Mouse (Mus musculus): ENCODE data around the gene Mrps18b. TPM values are rescaled to one million over a fixed set of nuclear protein-coding genes. Genes with fewer than 3 reads are reported as not detected.

Gene Mrps18b
- polyA plus RNA-seq, 1 experiment from 2014 or later, result 89.1 TPM

DNA sequence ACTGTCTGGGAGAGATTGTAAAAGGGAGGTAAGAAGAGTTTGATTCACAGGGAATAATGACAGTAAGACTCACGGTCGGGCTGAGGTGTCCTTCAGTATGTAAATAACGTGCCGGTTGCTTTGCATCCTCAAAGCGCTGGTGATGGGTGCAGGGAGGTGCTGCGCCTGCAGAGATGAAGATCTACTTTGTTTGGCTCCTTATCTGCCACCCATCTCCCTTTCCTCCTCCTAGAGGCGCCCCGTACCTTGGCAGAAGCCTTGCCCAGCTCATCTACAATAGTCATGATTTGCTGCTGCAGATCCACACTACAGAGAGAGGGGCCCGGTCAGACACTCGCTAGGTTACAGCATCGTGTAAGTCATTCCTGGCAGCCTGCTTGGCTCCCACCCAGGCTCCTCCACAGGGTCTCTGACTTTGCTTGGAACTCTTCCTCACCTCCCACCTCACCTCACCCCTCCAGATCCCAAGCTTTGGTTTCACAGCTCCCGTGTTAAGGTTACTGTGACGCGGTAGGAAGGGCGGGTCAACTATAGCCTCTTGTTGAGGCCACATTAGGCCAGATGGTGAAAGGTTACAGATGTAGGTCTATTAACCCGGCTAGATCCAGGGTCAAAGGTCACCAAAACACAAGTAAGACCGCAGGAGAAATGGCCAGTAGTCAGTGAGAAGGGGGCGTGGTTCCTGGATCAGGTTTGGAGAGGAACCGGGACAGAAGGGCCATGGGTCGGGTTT lies 6.8 kb downstream of the Mrps18b start:
- Histone ChIP-seq H3K4me2 (peak overlapping the region; percentile 71), H3K27me3 (ENCODE audit: insufficient read depth, low read length) (no peaks in the 10 kb centered on the region), H3K4me1 (ENCODE audit: insufficient read depth) (peaks cover 5% of the 10 kb centered on the region; the same call in 1 of the 2 replicates), H3K27ac (ENCODE audit: low read depth) (peak overlapping the region; percentile 73; the same call in 1 of the 2 replicates), H3K9me3 (ENCODE audit: low read depth, low read length) (no peaks in the 10 kb centered on the region), H3K36me3 (ENCODE audit: insufficient read depth) (peaks cover 66% of the 10 kb centered on the region), H3K4me3 (ENCODE audit: low read depth, low read length) (peak overlapping the region; percentile 70), H3K9ac (peak overlapping the region; percentile 73)
- 14% methylated on average over 20 of the region's 20 CpGs for WGBS
- no peak for TF ChIP-seq CTCF (IDR thresholded peaks at IDR 0.05; ENCODE audit: low read depth)
- DNase-seq (no peak), ATAC-seq (ENCODE audit: insufficient read depth) (peak; percentile 23)

DNA sequence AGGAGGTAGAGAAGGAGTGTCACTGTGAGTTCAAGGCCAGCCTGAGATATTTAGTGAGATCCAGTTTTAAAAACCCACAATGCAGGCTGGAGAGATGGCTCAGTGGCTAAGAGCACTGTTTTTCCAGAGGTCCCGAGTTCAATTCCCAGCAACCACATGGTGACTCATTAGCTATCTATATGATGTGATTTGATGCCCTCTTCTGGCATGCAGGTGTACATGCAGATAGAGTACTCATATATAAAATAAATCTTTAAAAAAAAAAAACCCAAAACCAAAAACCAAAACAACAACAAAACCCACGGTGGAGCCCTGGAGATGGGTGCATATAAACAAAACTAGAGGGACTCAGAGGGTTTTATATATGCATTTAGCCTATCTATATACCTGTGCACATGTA lies 8.6 kb downstream of the Mrps18b start:
- peak; percentile 31 for TF ChIP-seq CTCF (IDR thresholded peaks at IDR 0.05; ENCODE audit: low read depth)
- DNase-seq (no peak), ATAC-seq (ENCODE audit: insufficient read depth) (no peak)
- H3K4me2 ChIP-seq, result no peak overlapping the region
- H3K36me3 ChIP-seq (ENCODE audit: insufficient read depth), result peaks cover 66% of the 10 kb centered on the region
- H3K27me3 ChIP-seq (ENCODE audit: insufficient read depth, low read length), result no peaks in the 10 kb centered on the region
- peaks cover 5% of the 10 kb centered on the region; the same call in 1 of the 2 replicates for H3K4me1 ChIP-seq (ENCODE audit: insufficient read depth)
- H3K4me3 ChIP-seq (ENCODE audit: low read depth, low read length), result no peak overlapping the region
- WGBS, result 70% methylated on average over 2 of the region's 2 CpGs
- H3K9ac ChIP-seq, result no peak overlapping the region
- H3K9me3 ChIP-seq (ENCODE audit: low read depth, low read length), result no peaks in the 10 kb centered on the region
- no peak overlapping the region for H3K27ac ChIP-seq (ENCODE audit: low read depth)

GRCm38 (mm10) chr17:35905587-35905986 lies 10.6 kb downstream of the Mrps18b start:
- Histone ChIP-seq H3K4me3 (ENCODE audit: low read depth, low read length) (no peak overlapping the region), H3K27me3 (ENCODE audit: insufficient read depth, low read length) (no peaks in the 10 kb centered on the region), H3K4me2 (no peak overlapping the region), H3K4me1 (ENCODE audit: insufficient read depth) (peaks cover 5% of the 10 kb centered on the region; the same call in 1 of the 2 replicates), H3K36me3 (ENCODE audit: insufficient read depth) (peaks cover 57% of the 10 kb centered on the region), H3K9ac (no peak overlapping the region), H3K9me3 (ENCODE audit: low read depth, low read length) (no peaks in the 10 kb centered on the region), H3K27ac (ENCODE audit: low read depth) (no peak overlapping the region)
- ATAC-seq (ENCODE audit: insufficient read depth) (no peak), DNase-seq (no peak)
- 91% methylated on average over 1 of the region's 1 CpGs for WGBS
- TF ChIP-seq CTCF (IDR thresholded peaks at IDR 0.05; ENCODE audit: low read depth), result no peak

GRCm38 (mm10) chr17:35903992-35904355 lies 12.2 kb downstream of the Mrps18b start:
- ATAC-seq (ENCODE audit: insufficient read depth) (no peak), DNase-seq (no peak)
- Histone ChIP-seq H3K9me3 (ENCODE audit: low read depth, low read length) (no peaks in the 10 kb centered on the region), H3K9ac (no peak overlapping the region), H3K4me2 (no peak overlapping the region), H3K27ac (ENCODE audit: low read depth) (no peak overlapping the region), H3K4me1 (ENCODE audit: insufficient read depth) (peaks cover 2% of the 10 kb centered on the region; the same call in 1 of the 2 replicates), H3K27me3 (ENCODE audit: insufficient read depth, low read length) (no peaks in the 10 kb centered on the region), H3K36me3 (ENCODE audit: insufficient read depth) (peaks cover 72% of the 10 kb centered on the region), H3K4me3 (ENCODE audit: low read depth, low read length) (no peak overlapping the region)
- no peak for TF ChIP-seq CTCF (IDR thresholded peaks at IDR 0.05; ENCODE audit: low read depth)
- WGBS, result 74% methylated on average over 4 of the region's 4 CpGs

DNA sequence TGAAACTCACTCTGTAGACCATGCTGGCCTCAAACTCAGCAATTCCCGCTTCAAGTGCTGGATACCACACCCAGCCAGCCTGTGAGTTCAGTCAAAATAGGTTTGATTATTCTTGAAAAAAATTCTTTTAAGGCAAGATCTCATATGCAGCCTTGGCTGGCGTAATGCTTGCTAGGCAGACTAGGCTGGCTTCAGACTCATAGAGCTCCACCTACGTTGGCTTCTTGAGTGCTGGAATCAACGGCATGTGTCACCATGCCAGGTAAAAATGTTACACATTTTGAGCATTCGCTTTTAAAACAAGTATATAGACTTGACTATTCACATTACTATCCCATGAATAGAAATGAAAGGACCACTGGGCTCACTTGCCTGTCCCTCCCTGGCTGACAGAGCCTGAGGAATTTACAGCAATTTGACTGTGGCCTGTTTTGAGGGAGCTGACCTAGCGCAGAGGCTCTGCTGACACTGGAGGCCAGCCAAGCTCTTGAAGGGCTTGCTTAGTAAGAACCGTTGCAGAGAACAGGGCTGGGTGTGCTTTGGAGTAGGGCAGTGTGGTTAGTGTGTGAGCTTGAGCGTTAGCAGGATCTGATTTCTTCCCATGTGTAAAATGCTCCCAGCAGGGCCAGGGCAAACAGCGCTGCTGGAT lies 12.7 kb downstream of the Mrps18b start:
- peaks cover 70% of the 10 kb centered on the region for H3K36me3 ChIP-seq (ENCODE audit: insufficient read depth)

GRCm38 (mm10) chr17:35900636-35901035 lies 15.6 kb downstream of the Mrps18b start:
- no peak overlapping the region for H3K4me3 ChIP-seq (ENCODE audit: low read depth, low read length)
- H3K36me3 ChIP-seq (ENCODE audit: insufficient read depth), result peaks cover 51% of the 10 kb centered on the region
- H3K27me3 ChIP-seq (ENCODE audit: insufficient read depth, low read length), result no peaks in the 10 kb centered on the region

More for the DNA sequence above, 12.7 kb downstream of the Mrps18b start:
- 87% methylated on average over 9 of the region's 9 CpGs for WGBS
- no peak overlapping the region for H3K27ac ChIP-seq (ENCODE audit: low read depth)
- no peak overlapping the region for H3K9ac ChIP-seq
- DNase-seq (peak; percentile 17), ATAC-seq (ENCODE audit: insufficient read depth) (no peak)
- no peaks in the 10 kb centered on the region for H3K27me3 ChIP-seq (ENCODE audit: insufficient read depth, low read length)
- TF ChIP-seq CTCF (IDR thresholded peaks at IDR 0.05; ENCODE audit: low read depth), result no peak
- no peak overlapping the region for H3K4me3 ChIP-seq (ENCODE audit: low read depth, low read length)
- no peaks in the 10 kb centered on the region for H3K4me1 ChIP-seq (ENCODE audit: insufficient read depth)
- H3K9me3 ChIP-seq (ENCODE audit: low read depth, low read length), result no peaks in the 10 kb centered on the region
- H3K4me2 ChIP-seq, result no peak overlapping the region

More at GRCm38 (mm10) chr17:35900636-35901035, 15.6 kb downstream of the Mrps18b start:
- Histone ChIP-seq H3K9ac (no peak overlapping the region), H3K4me1 (ENCODE audit: insufficient read depth) (no peaks in the 10 kb centered on the region), H3K9me3 (ENCODE audit: low read depth, low read length) (no peaks in the 10 kb centered on the region), H3K27ac (ENCODE audit: low read depth) (no peak overlapping the region), H3K4me2 (no peak overlapping the region)
- 83% methylated on average over 3 of the region's 3 CpGs for WGBS
- no peak for ATAC-seq (ENCODE audit: insufficient read depth)
- TF ChIP-seq CTCF (IDR thresholded peaks at IDR 0.05; ENCODE audit: low read depth), result no peak
- DNase-seq, result no peak

Data from lung, embryonic 14.5 days (tissue).